Mouse (Mus musculus) ES-E14 (cell line): ENCODE measurements around the gene Cops7a.

Experiments used
- CHD2 ChIP-seq: IDR thresholded peaks from 2 replicates; pipeline ENCODE4 v1.6.1; 2014; ENCODE audit warnings: mild to moderate bottlenecking, low read depth, low read length, inconsistent platforms
- HCFC1 ChIP-seq: IDR thresholded peaks from 2 replicates; pipeline ENCODE4 v1.6.1; 2012; ENCODE audit warnings: low read length, inconsistent platforms, borderline replicate concordance; ENCODE audit not compliant: insufficient read depth
- MAFK ChIP-seq: IDR thresholded peaks from 2 replicates; pipeline ENCODE4 v1.6.1; 2014; ENCODE audit warnings: mild to moderate bottlenecking, low read depth, low read length, inconsistent platforms; ENCODE audit not compliant: insufficient read depth
- ZC3H11A ChIP-seq: IDR thresholded peaks from 2 replicates; pipeline ENCODE4 v1.6.1; 2012; ENCODE audit warnings: low read depth, mild to moderate bottlenecking, inconsistent platforms, low read length, borderline replicate concordance
- ZNF384 ChIP-seq: IDR thresholded peaks from 2 replicates; pipeline ENCODE4 v1.6.1; 2012; ENCODE audit warnings: low read depth, low read length, inconsistent platforms

- TF ChIP-seq ZNF384 (no peak), MAFK (no peak), CHD2 (no peak), ZC3H11A (no peak), HCFC1 (no peak)
These were observed 40.1 kb downstream of the Cops7a start for GRCm38 (mm10) chr6:124925173-124925793.
